Mouse (Mus musculus) heart, embryonic 10.5 days (tissue): Measurements from ENCODE around the gene Drc1. TPM values are rescaled to one million over a fixed set of nuclear protein-coding genes. Genes with fewer than 3 reads are reported as not detected.

Experiments used
- DNase-seq: peaks from one replicate; pipeline ENCODE4 v3.0.0-alpha.2; 2017; ENCODE audit warnings: low spot score
- H3K27ac ChIP-seq: fragments of 300-500 bp; sonication (generic); 2 replicates; pipeline ENCODE4 v1.5.1; 2016; ENCODE audit warnings: mild to moderate bottlenecking
- H3K27me3 ChIP-seq: fragments of 300-500 bp; sonication (generic); 2 replicates; pipeline ENCODE4 v1.6.1; 2016; ENCODE audit warnings: mild to moderate bottlenecking; ENCODE audit not compliant: poor library complexity, insufficient read depth, severe bottlenecking
- H3K36me3 ChIP-seq: fragments of 300-500 bp; sonication (generic); 2 replicates; pipeline ENCODE4 v1.6.1; 2016; ENCODE audit warnings: mild to moderate bottlenecking, moderate library complexity
- H3K4me1 ChIP-seq: fragments of 300-500 bp; sonication (generic); 2 replicates; pipeline ENCODE4 v1.6.1; 2016; ENCODE audit warnings: mild to moderate bottlenecking
- H3K4me3 ChIP-seq: fragments of 300-500 bp; sonication (generic); 2 replicates; pipeline ENCODE4 v1.5.1; 2016; ENCODE audit warnings: mild to moderate bottlenecking, moderate library complexity
- H3K9me3 ChIP-seq: fragments of 300-500 bp; sonication (generic); 2 replicates; pipeline ENCODE4 v1.6.1; 2016; ENCODE audit warnings: mild to moderate bottlenecking, moderate library complexity
- WGBS: fragments of 180-500 bp; shearing (Covaris S2); methylation state at CpG from one replicate; pipeline ENCODE4 v1.1.7; 2016; 5-methylcytosine and 5-hydroxymethylcytosine counted together
- polyA plus RNA-seq: library from polyadenylated mRNA; unstranded; fragments of >200 nt; fragmentation: Nextera tagmentation; extraction: Ambion mirVana; gene quantifications from 2 replicates; pipeline ENCODE4 v1.2.1, GENCODE M21; 2016

The Drc1 gene
- polyA plus RNA-seq, 1 experiment from 2014 or later: 0.64 TPM

DNA sequence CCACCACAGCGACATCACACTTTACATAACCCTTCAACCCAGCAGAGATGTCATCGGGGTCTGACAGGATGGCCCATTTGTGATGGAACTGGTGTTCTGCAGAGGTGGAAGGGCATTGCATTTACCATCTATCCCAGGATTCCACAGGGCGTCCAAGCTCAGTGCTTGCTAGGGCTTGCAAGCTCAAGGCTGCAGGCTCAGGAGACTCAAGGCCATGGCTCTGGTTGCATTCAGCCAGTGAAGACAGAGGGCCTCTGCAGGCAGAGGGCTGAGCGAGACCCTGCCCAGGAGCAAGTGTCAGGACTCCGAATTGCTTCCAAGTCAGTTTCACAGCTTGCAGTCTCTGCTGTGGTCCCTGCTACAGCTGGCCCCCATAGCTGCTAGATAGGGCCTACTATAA, 108.6 kb downstream of the Drc1 start:
- H3K36me3 ChIP-seq: no peaks in the 10 kb centered on the region
- H3K27me3 ChIP-seq: peaks cover 18% of the 10 kb centered on the region
- DNase-seq: no peak
- H3K4me1 ChIP-seq: peaks cover 15% of the 10 kb centered on the region
- H3K27ac ChIP-seq: no peak overlapping the region
- WGBS: 87% methylated on average over 5 of the region's 5 CpGs
- no peak overlapping the region for H3K4me3 ChIP-seq
- H3K9me3 ChIP-seq: no peaks in the 10 kb centered on the region

GRCm38 (mm10) chr5:30391473-30391872, 110.3 kb downstream of the Drc1 start:
- DNase-seq: peak; percentile 83
- no peak overlapping the region for H3K4me3 ChIP-seq
- peaks cover 17% of the 10 kb centered on the region for H3K4me1 ChIP-seq
- 32% methylated on average over 7 of the region's 7 CpGs for WGBS
- H3K36me3 ChIP-seq: no peaks in the 10 kb centered on the region
- H3K27ac ChIP-seq: no peak overlapping the region
- no peaks in the 10 kb centered on the region for H3K9me3 ChIP-seq
- H3K27me3 ChIP-seq: peaks cover 13% of the 10 kb centered on the region

- H3K27ac ChIP-seq: peak overlapping the region; percentile 82
Measured at GRCm38 (mm10) chr5:30400521-30400920, 119.3 kb downstream of the Drc1 start.

GRCm38 (mm10) chr5:30401165-30401564, 120.0 kb downstream of the Drc1 start:
- Histone ChIP-seq H3K27ac (peak overlapping the region; percentile 82), H3K4me1 (peaks cover 29% of the 10 kb centered on the region), H3K36me3 (no peaks in the 10 kb centered on the region), H3K4me3 (no peak overlapping the region; the same call in 1 of the 2 replicates), H3K27me3 (no peaks in the 10 kb centered on the region), H3K9me3 (no peaks in the 10 kb centered on the region)
- 31% methylated on average over 8 of the region's 8 CpGs for WGBS
- no peak for DNase-seq

More at GRCm38 (mm10) chr5:30400521-30400920, 119.3 kb downstream of the Drc1 start:
- peaks cover 29% of the 10 kb centered on the region for H3K4me1 ChIP-seq
- no peaks in the 10 kb centered on the region for H3K36me3 ChIP-seq
- H3K4me3 ChIP-seq: no peak overlapping the region
- 73% methylated on average over 5 of the region's 5 CpGs for WGBS
- no peaks in the 10 kb centered on the region for H3K27me3 ChIP-seq
- DNase-seq: no peak
- no peaks in the 10 kb centered on the region for H3K9me3 ChIP-seq

DNA sequence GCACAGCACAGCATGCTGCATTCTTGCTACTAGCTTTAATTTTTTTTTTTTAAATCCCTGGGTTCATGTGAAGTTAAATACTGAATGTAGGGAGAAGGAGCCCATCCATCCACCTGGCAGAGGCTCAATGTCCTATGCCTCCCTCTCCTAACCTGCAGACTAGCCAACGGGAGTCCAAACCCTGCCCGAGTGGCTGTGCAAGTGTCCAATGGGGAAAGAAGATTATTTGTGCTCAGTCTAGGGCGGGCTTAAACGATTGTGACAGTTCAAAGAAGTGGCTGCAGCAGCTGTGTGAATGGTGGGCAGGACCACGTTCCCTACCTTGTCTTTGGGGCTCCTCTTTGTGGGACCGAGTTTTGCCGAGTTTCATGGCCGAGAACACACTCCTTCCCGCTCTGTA, 125.7 kb downstream of the Drc1 start:
- Histone ChIP-seq H3K9me3 (no peaks in the 10 kb centered on the region), H3K27ac (no peak overlapping the region), H3K4me1 (peaks cover 20% of the 10 kb centered on the region; the same call in 1 of the 2 replicates), H3K4me3 (0 out of 2 replicates have a peak overlapping the region, but pooled peaks have one; percentile 13), H3K36me3 (no peaks in the 10 kb centered on the region), H3K27me3 (no peaks in the 10 kb centered on the region)
- no peak for DNase-seq
- 14% methylated on average over 9 of the region's 9 CpGs for WGBS

GRCm38 (mm10) chr5:30411524-30411923, 130.3 kb downstream of the Drc1 start:
- Histone ChIP-seq H3K36me3 (no peaks in the 10 kb centered on the region), H3K4me1 (0 out of 2 replicates have a peak, but pooled peaks cover 10% of the 10 kb centered on the region), H3K27ac (no peak overlapping the region), H3K9me3 (no peaks in the 10 kb centered on the region), H3K27me3 (peaks cover 4% of the 10 kb centered on the region; the same call in 1 of the 2 replicates), H3K4me3 (no peak overlapping the region)
- no peak for DNase-seq
- 78% methylated on average over 10 of the region's 10 CpGs for WGBS

- H3K27ac ChIP-seq: no peak overlapping the region
- no peaks in the 10 kb centered on the region for H3K9me3 ChIP-seq
- H3K4me3 ChIP-seq: no peak overlapping the region
- DNase-seq: no peak
- peaks cover 26% of the 10 kb centered on the region for H3K27me3 ChIP-seq
- 47% methylated on average over 2 of the region's 2 CpGs for WGBS
- no peaks in the 10 kb centered on the region for H3K36me3 ChIP-seq
- H3K4me1 ChIP-seq: no peaks in the 10 kb centered on the region
Measured at GRCm38 (mm10) chr5:30415381-30415780, 134.2 kb downstream of the Drc1 start.

- WGBS: 55% methylated on average over 4 of the region's 4 CpGs
- no peak for DNase-seq
- H3K9me3 ChIP-seq: no peaks in the 10 kb centered on the region
- H3K27ac ChIP-seq: no peak overlapping the region
- H3K4me1 ChIP-seq: no peaks in the 10 kb centered on the region
- H3K36me3 ChIP-seq: no peaks in the 10 kb centered on the region
- no peak overlapping the region for H3K4me3 ChIP-seq
- peaks cover 28% of the 10 kb centered on the region for H3K27me3 ChIP-seq
Measured at GRCm38 (mm10) chr5:30415876-30416275, 134.7 kb downstream of the Drc1 start.

Other genes starting within 250 kb of the Drc1 start
- gene Tyms, start 207.8 kb upstream of the Drc1 start, polyA plus RNA-seq: 184 and 286 TPM in 2 replicates
- 0.27 and 0.39 TPM in 2 replicates for gene Garem2, start 176.2 kb upstream of the Drc1 start, polyA plus RNA-seq
- gene 3110082J24Rik, start 175.3 kb upstream of the Drc1 start, polyA plus RNA-seq: 0.18 TPM in 1 of 2 replicates, not detected in the other
- gene Hadha, start 126.2 kb upstream of the Drc1 start, polyA plus RNA-seq: 136 and 210 TPM in 2 replicates
- gene Hadhb, start 126.1 kb upstream of the Drc1 start, polyA plus RNA-seq: 207 and 288 TPM in 2 replicates
- gene Adgrf3, start 75.7 kb upstream of the Drc1 start, polyA plus RNA-seq: 0.16 and 0.17 TPM in 2 replicates
- 23.3 and 25.6 TPM in 2 replicates for gene Selenoi, start 48.8 kb upstream of the Drc1 start, polyA plus RNA-seq
- gene Otof, start 180.5 kb downstream of the Drc1 start, polyA plus RNA-seq: 0.15 and 0.21 TPM in 2 replicates
- not detected in 2 replicates for gene 1700001C02Rik, start 184.7 kb downstream of the Drc1 start, polyA plus RNA-seq